Mouse (Mus musculus): ENCODE data around the gene Txnrd1.

Txnrd1 gene

GRCm38 (mm10) chr10:82797119-82797491, 36.6 kb upstream of the Txnrd1 start:
- Histone ChIP-seq H3K9me3 (ENCODE audit: low read length) (peaks cover 3% of the 10 kb centered on the region), H3K4me3 (replicated peaks; ENCODE audit: low read length) (no peak overlapping the region), H3K36me3 (ENCODE audit: insufficient read depth, low read length) (no peaks in the 10 kb centered on the region), H3K27me3 (ENCODE audit: insufficient read depth, low read length) (peaks cover 3% of the 10 kb centered on the region; the same call in 1 of the 2 replicates), H3K4me1 (replicated peaks; ENCODE audit: low read depth, low read length) (peaks cover 58% of the 10 kb centered on the region)
- TF ChIP-seq POU5F1 (IDR thresholded peaks at IDR 0.05; ENCODE audit: borderline replicate concordance, low read length), result no peak

- Histone ChIP-seq H3K27me3 (ENCODE audit: insufficient read depth, low read length) (peaks cover 2% of the 10 kb centered on the region; the same call in 1 of the 2 replicates), H3K36me3 (ENCODE audit: insufficient read depth, low read length) (no peaks in the 10 kb centered on the region), H3K9me3 (ENCODE audit: low read length) (peaks cover 7% of the 10 kb centered on the region), H3K4me1 (replicated peaks; ENCODE audit: low read depth, low read length) (peaks cover 58% of the 10 kb centered on the region), H3K4me3 (replicated peaks; ENCODE audit: low read length) (no peak overlapping the region)
- TF ChIP-seq CTCF (conservative IDR thresholded peaks at IDR 0.05; ENCODE audit: low read length) (no peak), NANOG (IDR thresholded peaks at IDR 0.05; ENCODE audit: borderline replicate concordance, low read length) (no peak), POU5F1 (IDR thresholded peaks at IDR 0.05; ENCODE audit: borderline replicate concordance, low read length) (no peak)
Measured at GRCm38 (mm10) chr10:82798312-82798933, 35.3 kb upstream of the Txnrd1 start.

GRCm38 (mm10) chr10:82800094-82800493, 33.7 kb upstream of the Txnrd1 start:
- no peaks in the 10 kb centered on the region for H3K27me3 ChIP-seq (ENCODE audit: insufficient read depth, low read length)
- TF ChIP-seq NANOG (IDR thresholded peaks at IDR 0.05; ENCODE audit: borderline replicate concordance, low read length) (no peak), CTCF (conservative IDR thresholded peaks at IDR 0.05; ENCODE audit: low read length) (no peak), POU5F1 (IDR thresholded peaks at IDR 0.05; ENCODE audit: borderline replicate concordance, low read length) (no peak)
- H3K9me3 ChIP-seq (ENCODE audit: low read length), result peaks cover 7% of the 10 kb centered on the region
- H3K36me3 ChIP-seq (ENCODE audit: insufficient read depth, low read length), result no peaks in the 10 kb centered on the region
- peaks cover 62% of the 10 kb centered on the region for H3K4me1 ChIP-seq (replicated peaks; ENCODE audit: low read depth, low read length)
- H3K4me3 ChIP-seq (replicated peaks; ENCODE audit: low read length), result no peak overlapping the region

GRCm38 (mm10) chr10:82804396-82804795, 29.4 kb upstream of the Txnrd1 start:
- Histone ChIP-seq H3K4me1 (replicated peaks; ENCODE audit: low read depth, low read length) (peaks cover 63% of the 10 kb centered on the region), H3K36me3 (ENCODE audit: insufficient read depth, low read length) (no peaks in the 10 kb centered on the region), H3K9me3 (ENCODE audit: low read length) (peaks cover 7% of the 10 kb centered on the region), H3K27me3 (ENCODE audit: insufficient read depth, low read length) (no peaks in the 10 kb centered on the region), H3K4me3 (replicated peaks; ENCODE audit: low read length) (no peak overlapping the region)
- TF ChIP-seq POU5F1 (IDR thresholded peaks at IDR 0.05; ENCODE audit: borderline replicate concordance, low read length) (no peak), NANOG (IDR thresholded peaks at IDR 0.05; ENCODE audit: borderline replicate concordance, low read length) (no peak)

GRCm38 (mm10) chr10:82805111-82805510, 28.6 kb upstream of the Txnrd1 start:
- Histone ChIP-seq H3K4me1 (replicated peaks; ENCODE audit: low read depth, low read length) (peaks cover 61% of the 10 kb centered on the region), H3K4me3 (replicated peaks; ENCODE audit: low read length) (no peak overlapping the region), H3K9me3 (ENCODE audit: low read length) (peaks cover 7% of the 10 kb centered on the region), H3K36me3 (ENCODE audit: insufficient read depth, low read length) (no peaks in the 10 kb centered on the region), H3K27me3 (ENCODE audit: insufficient read depth, low read length) (no peaks in the 10 kb centered on the region)
- TF ChIP-seq CTCF (conservative IDR thresholded peaks at IDR 0.05; ENCODE audit: low read length), result no peak
- TF ChIP-seq POU5F1 (IDR thresholded peaks at IDR 0.05; ENCODE audit: borderline replicate concordance, low read length), result no peak
- TF ChIP-seq NANOG (IDR thresholded peaks at IDR 0.05; ENCODE audit: borderline replicate concordance, low read length), result no peak

GRCm38 (mm10) chr10:82806414-82806813, 27.3 kb upstream of the Txnrd1 start:
- TF ChIP-seq POU5F1 (IDR thresholded peaks at IDR 0.05; ENCODE audit: borderline replicate concordance, low read length) (no peak), NANOG (IDR thresholded peaks at IDR 0.05; ENCODE audit: borderline replicate concordance, low read length) (no peak), CTCF (conservative IDR thresholded peaks at IDR 0.05; ENCODE audit: low read length) (no peak)
- Histone ChIP-seq H3K4me3 (replicated peaks; ENCODE audit: low read length) (peak overlapping the region; percentile 46), H3K9me3 (ENCODE audit: low read length) (peaks cover 7% of the 10 kb centered on the region), H3K27me3 (ENCODE audit: insufficient read depth, low read length) (no peaks in the 10 kb centered on the region), H3K36me3 (ENCODE audit: insufficient read depth, low read length) (no peaks in the 10 kb centered on the region), H3K4me1 (replicated peaks; ENCODE audit: low read depth, low read length) (peaks cover 69% of the 10 kb centered on the region)

GRCm38 (mm10) chr10:82807238-82807637, 26.5 kb upstream of the Txnrd1 start:
- peaks cover 68% of the 10 kb centered on the region for H3K4me1 ChIP-seq (replicated peaks; ENCODE audit: low read depth, low read length)
- H3K36me3 ChIP-seq (ENCODE audit: insufficient read depth, low read length), result no peaks in the 10 kb centered on the region
- TF ChIP-seq POU5F1 (IDR thresholded peaks at IDR 0.05; ENCODE audit: borderline replicate concordance, low read length), result no peak
- TF ChIP-seq CTCF (conservative IDR thresholded peaks at IDR 0.05; ENCODE audit: low read length), result no peak
- no peak for TF ChIP-seq NANOG (IDR thresholded peaks at IDR 0.05; ENCODE audit: borderline replicate concordance, low read length)
- H3K9me3 ChIP-seq (ENCODE audit: low read length), result peaks cover 2% of the 10 kb centered on the region
- H3K4me3 ChIP-seq (replicated peaks; ENCODE audit: low read length), result no peak overlapping the region
- no peaks in the 10 kb centered on the region for H3K27me3 ChIP-seq (ENCODE audit: insufficient read depth, low read length)

GRCm38 (mm10) chr10:82808155-82808554, 25.6 kb upstream of the Txnrd1 start:
- Histone ChIP-seq H3K36me3 (ENCODE audit: insufficient read depth, low read length) (no peaks in the 10 kb centered on the region), H3K9me3 (ENCODE audit: low read length) (no peaks in the 10 kb centered on the region), H3K4me1 (replicated peaks; ENCODE audit: low read depth, low read length) (peaks cover 72% of the 10 kb centered on the region), H3K4me3 (replicated peaks; ENCODE audit: low read length) (no peak overlapping the region), H3K27me3 (ENCODE audit: insufficient read depth, low read length) (no peaks in the 10 kb centered on the region)
- TF ChIP-seq POU5F1 (IDR thresholded peaks at IDR 0.05; ENCODE audit: borderline replicate concordance, low read length) (no peak), CTCF (conservative IDR thresholded peaks at IDR 0.05; ENCODE audit: low read length) (no peak), NANOG (IDR thresholded peaks at IDR 0.05; ENCODE audit: borderline replicate concordance, low read length) (no peak)

- no peak for TF ChIP-seq NANOG (IDR thresholded peaks at IDR 0.05; ENCODE audit: borderline replicate concordance, low read length)
- no peak for TF ChIP-seq CTCF (conservative IDR thresholded peaks at IDR 0.05; ENCODE audit: low read length)
- TF ChIP-seq POU5F1 (IDR thresholded peaks at IDR 0.05; ENCODE audit: borderline replicate concordance, low read length), result no peak
- Histone ChIP-seq H3K27me3 (ENCODE audit: insufficient read depth, low read length) (no peaks in the 10 kb centered on the region), H3K4me1 (replicated peaks; ENCODE audit: low read depth, low read length) (peaks cover 79% of the 10 kb centered on the region), H3K36me3 (ENCODE audit: insufficient read depth, low read length) (no peaks in the 10 kb centered on the region), H3K9me3 (ENCODE audit: low read length) (no peaks in the 10 kb centered on the region), H3K4me3 (replicated peaks; ENCODE audit: low read length) (peak overlapping the region; percentile 46)
Measured at GRCm38 (mm10) chr10:82808891-82809290, 24.9 kb upstream of the Txnrd1 start.
